Mouse (Mus musculus) MN1 (cell line): ENCODE results near the gene Rad51d.
"Not testable (repeated sequence)": the region's sequence is repeated elsewhere in the genome, so short reads cannot be mapped to it uniquely, and the experiment has no call there.

Experiments
- DNase-seq: peaks from one replicate; pipeline ENCODE4 v3.0.0-alpha.2; 2016; ENCODE audit warnings: low spot score

Gene Rad51d

DNA sequence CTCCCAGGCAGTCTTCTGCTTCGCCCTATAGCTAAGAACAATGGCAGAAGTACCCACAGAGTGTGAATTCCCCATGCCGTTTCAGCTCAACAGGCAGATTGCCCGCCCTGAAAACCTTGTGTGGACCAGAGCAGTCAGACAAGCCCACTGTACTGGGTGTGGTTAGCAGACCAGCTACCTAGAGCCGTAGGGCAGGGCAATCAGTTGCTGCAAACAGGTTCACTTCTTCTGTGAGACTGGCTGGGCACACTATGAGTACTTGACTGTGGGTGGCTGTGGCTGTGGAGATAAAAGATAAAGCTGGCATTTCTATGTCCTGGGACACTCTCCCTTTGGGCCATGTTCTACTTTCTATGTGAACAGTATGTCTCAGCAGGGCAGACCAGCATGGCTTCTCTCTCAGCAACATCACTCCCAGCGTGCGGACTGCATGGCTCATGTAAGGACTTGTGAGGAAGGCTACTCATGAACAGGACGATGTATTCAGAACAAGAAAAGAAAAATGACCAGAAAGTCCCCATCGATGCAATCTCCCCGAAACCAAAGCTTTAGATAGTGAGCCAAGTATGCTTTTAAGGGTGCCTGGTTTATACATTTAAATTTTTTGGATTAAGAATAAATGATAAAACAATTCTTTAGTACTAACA is 35.0 kb downstream of the Rad51d start:
- DNase-seq = no peak

DNA sequence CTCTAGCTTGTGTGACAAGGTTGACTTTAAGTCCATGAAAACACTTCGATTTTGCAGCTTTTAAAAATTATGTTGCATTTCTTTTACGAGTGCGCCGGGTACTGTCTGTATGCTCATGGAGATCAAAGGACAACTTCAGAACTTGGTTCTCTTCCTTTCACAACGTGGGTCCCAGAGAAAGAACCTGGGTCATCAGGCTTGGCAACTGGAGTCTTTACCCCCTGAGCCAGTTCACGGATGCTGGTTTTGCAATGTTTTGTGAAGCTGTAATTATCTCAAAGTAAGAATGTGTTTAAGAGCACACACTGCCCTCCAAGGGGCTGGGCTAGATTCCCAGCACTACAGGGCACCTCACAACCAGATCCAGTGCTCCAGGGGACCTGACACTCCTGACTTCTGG is 36.3 kb downstream of the Rad51d start:
- no peak for DNase-seq

GRCm38 (mm10) chr11:82852958-82853357 is 37.5 kb downstream of the Rad51d start:
- no peak for DNase-seq

DNA sequence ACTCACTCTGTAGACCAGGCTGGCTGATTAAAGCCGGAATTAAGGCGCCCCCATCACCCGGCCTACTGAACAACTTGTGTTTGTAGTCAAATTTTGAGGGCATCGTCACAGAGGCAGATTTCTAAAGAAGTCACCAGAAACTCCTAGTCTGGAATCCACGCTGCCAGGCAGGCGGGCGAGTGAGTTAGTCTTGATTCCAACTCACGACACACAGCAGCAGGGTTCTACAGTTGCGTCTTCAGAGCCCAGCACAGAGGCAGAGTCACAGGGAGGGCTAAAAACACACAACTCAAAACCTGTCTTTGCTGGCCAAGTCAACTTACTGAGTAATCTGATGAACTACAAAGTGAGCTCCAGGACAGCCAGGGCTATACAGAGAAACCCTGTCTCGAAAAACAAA is 37.9 kb downstream of the Rad51d start:
- DNase-seq = no peak

DNA sequence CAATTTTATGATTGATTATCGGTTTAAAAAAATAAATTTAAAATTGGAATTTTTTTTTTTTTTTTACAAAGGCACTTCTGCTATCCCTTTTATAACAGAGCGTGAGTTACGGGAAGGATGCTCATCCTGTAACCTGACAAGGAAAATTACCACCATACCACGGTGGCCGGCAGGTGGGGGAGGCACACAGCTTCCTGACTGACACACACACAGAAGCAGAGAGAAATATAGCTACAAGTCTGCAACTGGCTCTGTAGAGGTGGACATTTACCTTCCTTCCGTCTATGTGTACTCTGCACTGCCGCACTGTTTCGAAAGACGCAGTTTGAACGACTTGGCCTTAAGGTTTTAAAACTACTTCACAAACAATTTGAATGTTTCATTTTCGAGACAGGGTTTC is 38.3 kb downstream of the Rad51d start:
- DNase-seq = no peak

DNA sequence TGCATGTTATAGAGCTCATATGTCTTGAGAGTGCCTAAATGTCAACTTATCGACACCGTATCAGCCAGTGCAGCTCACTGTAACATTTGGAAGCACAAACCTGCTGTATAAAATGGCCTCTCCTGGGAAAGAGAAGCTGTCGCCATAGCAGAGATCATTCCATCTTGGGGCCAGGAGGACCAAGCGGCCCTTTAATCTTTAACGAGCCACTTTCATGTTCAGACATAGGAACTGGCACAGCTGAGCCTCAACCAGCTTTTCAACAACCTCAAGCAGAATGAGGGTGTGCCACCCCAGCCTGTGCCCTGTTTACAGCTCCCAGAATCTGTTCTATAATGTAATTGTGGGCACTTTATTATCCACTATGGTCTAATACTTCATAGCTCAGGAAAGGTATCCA is 40.2 kb downstream of the Rad51d start:
- DNase-seq = no peak

DNA sequence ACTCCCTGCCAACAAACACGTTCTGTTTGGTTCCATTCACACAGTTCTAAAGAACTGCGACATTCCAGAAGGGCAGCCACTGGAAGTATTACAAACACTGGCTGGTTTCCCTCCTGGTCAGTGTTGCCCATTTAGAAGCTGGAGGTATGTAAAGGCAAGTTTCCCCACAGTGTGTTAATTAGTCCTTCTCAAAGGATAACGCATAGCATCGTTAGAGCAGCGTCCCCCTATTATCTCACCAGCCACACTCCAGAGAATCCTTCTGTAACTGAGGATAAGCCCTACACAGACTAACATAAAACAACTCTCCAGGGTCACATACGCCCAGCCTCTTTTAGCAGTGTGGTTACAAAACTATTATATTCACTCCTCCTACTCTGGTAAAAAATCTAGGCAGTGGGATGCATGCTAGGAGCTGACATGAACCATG is 42.8 kb downstream of the Rad51d start:
- DNase-seq = no peak

GRCm38 (mm10) chr11:82846938-82847337 is 43.5 kb downstream of the Rad51d start:
- no peak for DNase-seq

- DNase-seq = no peak
Observed at GRCm38 (mm10) chr11:82846079-82846436, 44.4 kb downstream of the Rad51d start.

DNA sequence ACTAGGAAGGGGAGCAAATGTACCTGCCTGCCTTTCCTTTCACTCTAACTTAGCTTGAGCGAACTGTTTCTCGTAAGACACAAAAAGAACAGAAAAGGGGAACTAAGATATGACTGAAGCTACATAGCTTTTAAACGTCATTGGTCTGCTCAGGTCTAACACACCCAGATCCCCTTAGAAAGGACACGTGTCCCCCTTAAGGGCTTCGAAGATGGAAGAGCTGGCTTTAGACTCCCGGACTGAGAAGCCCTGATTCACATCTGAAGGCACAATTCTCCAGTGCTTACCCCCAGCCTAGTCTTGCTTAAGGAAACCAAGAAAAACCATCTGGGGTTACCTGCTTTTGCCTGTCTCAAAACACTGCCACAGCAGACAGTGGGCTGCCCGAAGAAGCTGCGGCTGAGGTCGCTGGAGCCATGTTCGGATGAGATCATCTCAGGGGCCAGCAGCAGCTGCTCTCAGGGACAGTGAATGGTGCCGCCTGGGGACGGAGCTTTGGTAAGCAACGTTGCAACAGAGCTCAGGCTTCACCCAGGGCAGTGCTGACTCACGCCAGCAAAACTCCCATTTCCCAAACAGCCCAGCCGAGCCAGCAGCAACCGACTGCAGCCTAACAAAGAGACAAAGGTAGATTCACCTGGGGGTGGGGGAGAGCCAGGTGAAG is 44.9 kb downstream of the Rad51d start:
- peak; percentile 38 for DNase-seq

DNA sequence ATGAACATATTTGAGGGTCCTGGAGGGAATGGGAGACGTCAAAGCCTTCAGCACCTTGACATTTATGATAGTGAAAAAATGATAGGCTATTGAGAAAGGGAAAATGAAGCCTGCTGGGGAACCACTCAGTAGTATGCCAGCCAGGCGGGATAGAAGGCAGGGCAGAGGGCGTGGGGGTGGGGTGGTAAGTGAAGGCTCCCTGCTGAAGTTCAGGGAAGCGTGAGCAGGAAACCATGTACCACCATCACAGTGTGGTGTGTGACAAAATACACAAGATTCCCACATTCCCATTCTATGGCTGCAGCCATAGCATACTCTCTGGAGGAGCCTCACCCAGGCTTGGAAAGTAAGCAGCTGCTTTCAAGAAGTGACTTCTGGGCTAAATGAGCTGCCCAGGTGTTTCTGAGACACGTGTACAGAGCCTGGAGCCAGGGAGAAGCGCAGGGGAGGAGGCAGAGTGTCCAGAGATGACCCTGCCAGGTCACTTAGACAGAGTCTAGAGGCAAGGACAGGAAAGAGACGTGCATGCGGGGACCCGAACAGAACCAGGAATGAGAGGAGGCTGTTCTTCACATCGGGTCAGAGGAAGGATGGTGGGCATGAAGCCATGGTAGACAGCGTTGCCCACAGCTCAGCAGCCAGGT is 45.5 kb downstream of the Rad51d start:
- no peak for DNase-seq

- DNase-seq = no peak
Observed at GRCm38 (mm10) chr11:82838511-82838910, 51.9 kb downstream of the Rad51d start.

DNA sequence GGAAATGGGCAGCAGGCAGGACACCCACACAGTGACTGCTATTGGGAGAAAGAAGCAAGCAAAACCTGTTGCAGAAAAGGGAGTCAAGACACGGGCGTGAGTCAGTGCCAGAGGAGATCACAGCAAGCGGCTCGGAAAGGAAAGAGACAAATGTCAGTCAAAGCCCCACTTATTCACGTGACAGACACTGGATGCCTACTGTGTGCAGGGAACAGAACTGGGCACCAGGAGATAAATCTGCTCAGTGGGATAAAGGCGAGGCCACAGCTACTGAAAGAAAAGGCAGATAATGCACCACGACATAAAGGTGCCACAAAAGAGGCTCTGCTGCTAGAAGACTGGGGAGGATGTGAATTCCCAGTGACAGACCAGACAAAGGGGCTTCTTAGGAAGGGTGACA is 52.6 kb downstream of the Rad51d start:
- DNase-seq = no peak

GRCm38 (mm10) chr11:82837192-82837591 is 53.2 kb downstream of the Rad51d start:
- no peak for DNase-seq

DNA sequence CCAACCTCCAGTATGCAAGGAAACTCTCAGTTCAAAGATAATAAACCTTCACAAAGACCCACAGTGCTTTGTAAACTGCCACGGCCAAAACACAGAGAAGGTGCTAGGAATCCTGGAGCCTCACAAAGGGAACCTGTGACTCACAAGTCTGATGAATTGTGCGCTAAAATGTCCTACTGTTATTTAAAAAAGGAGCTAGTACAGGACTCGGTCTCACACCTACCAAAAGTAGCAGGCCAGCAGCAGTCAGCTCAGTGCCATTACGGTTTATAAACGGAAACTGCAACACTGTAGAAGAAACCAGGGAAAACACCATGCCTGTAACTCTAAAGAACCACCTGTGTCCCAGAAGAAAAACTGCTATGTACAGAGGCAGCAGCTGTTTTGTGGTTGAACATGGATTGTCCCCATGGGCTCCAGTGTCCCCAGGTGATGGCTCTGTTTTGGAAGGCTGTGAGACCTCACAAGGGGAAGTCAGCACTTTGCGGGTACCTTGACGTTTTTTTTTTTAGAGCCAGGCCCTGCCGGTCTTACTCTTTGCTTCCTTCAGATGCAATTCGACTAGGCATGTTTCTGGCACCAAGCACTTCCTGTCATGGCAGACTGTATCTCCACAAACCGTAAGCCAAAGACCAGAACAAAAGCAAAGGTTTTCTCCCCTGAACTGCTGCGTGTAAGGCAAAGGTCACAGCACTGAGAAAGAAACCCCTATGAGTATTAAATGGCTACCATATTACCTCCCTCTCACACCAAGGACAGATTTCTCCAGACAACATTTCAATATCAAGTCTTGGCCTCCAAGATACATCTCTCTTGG is 54.6 kb downstream of the Rad51d start:
- no peak for DNase-seq

DNA sequence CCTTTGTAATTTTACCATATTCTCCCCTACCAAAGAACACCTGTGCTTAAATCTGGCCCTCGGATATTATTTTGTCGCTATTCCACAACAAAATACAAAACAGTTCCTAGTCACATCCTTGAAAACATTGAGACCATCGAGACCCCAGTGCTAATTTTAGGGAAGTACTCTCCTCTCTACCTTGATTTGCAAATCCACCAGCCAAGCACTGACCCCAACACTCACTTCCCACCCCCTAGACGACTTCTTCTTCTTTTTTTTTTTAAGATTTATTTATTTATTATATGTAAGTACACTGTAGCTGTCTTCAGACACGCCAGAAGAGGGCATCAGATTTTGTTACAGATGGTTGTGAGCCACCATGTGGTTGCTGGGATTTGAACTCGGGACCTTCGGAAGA is 56.1 kb downstream of the Rad51d start:
- not testable (repeated sequence) for DNase-seq

DNA sequence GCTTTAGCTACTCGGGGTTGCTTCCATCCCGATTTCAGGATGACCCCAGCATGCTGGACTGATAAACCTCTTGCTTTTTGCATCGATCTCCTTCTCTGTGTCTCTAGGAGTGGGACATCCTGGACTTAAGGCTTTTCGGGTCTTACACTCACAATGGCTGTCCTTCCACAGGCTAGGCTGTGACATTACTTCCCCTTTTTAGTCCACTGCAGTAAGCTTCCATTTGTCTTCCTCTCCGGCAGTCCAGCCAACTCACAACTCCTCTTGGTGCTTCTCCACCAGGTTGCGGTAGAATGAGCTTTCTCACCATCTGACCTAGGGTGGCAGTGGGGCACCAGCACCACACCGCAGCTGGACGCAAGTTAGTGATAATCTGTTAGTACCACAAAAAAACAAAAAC is 56.5 kb downstream of the Rad51d start:
- no peak for DNase-seq

- DNase-seq = not testable (repeated sequence)
Observed at GRCm38 (mm10) chr11:82832402-82832801, 58.0 kb downstream of the Rad51d start.

DNA sequence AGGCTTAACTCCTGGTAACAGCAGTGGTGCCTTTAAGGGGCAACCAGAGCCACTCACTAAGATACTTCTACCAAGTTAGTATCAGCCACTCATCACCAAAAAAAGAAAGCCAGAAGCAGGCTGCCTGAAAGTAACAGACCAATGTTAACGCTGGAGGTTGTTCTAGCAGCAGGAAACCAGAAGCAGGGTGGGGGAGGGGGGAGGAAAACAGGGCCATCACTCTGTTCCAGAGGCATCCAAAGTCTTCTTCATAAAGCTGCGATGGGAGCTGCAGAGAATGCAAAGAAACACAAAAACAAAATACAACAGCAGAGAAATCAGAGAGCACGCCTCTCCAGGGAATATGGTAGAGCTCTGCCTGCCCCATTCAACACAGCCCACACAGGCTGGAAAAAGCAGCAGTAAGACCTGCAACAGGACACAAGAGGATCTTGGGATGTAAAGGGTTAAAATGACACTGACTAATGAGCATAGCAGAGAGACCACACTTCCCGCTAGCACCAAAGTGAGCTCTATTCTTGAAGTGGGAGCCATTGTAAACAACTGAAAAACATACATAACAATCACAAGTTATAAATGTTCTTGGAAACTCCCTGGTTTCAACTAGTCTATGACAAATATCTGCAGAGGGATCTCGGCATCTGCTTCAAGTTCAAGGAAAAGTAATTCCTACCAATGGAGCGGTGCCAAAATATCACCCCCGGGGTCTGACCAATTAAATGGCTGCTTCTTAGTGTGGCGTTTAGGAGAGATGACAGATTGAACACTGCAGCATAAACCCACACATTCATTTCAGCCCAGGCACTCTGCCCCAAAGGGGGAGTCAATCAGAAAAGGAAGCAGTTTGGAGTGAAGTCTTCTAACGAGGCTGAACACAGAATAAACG is 59.2 kb downstream of the Rad51d start:
- no peak for DNase-seq

GRCm38 (mm10) chr11:82826818-82827217 is 63.6 kb downstream of the Rad51d start:
- DNase-seq = no peak
